8 mouse cellular contexts compared by ENCODE assay signal in the genomic region with DNA sequence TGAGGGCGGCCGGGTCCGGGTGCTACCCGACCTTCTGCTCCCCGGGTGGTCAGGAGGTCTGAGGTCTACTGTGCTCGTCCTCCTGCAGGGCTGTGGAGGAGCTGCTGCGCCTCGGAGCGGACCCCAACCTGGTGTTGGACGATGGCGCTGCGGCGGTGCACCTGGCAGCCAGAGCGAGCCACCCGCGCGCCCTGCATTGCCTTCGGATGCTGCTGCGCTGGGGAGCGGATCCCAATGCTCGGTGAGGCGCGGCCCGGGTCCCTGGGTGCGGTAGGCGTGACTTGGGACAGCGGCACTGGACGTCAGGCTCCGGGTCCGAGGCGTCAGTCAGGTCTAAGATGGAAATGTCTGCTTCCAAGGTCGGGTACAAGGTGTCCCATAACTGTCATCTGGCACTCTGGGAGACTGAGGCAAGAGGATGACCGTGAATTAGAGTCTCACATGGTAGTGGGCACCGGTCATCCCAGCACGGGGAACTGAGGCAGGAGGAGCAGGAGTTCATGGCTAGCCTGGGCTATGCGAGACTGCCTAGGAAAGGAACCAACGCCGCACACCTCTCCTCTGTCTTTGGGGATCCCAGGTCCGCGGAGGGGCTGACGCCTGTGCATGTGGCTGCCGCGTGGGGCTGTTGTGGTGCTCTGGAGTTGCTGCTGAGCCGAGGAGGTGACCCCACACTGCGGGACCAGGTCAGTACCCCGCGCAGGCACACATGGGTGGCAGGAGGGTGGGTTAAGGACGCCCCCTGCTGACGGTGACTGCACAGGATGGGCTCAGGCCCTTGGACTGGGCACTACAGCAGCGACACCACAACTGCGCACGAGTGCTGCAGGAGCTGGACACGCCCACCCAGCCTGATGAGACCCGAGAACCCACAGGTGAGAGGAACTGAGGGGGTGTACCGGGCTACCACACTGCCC. TPM values are rescaled to one million over a fixed set of nuclear protein-coding genes. Genes with fewer than 3 reads are reported as not detected.
DNase-seq lines count a peak whose midpoint lies in the region; ATAC-seq and TF ChIP-seq lines count a peak whose summit lies in the region.

No protein-coding gene starts in this region.

- peaks cover 4% of the 10 kb centered on the region for H3K4me1 ChIP-seq in bone marrow, adult 2 months (ENCODE audit: control insufficient read depth, insufficient read depth, low read length)
- H3K4me1 ChIP-seq in hindbrain, embryonic 12.5 days: peaks cover 16% of the 10 kb centered on the region
- H3K4me1 ChIP-seq in limb, embryonic 14.5 days (ENCODE audit: control insufficient read depth, insufficient read depth, low read length): peaks cover 7% of the 10 kb centered on the region
- H3K4me1 ChIP-seq in midbrain, embryonic 13.5 days (replicated peaks): peaks cover 26% of the 10 kb centered on the region
- peaks cover 23% of the 10 kb centered on the region for H3K4me1 ChIP-seq in stomach, embryonic 15.5 days

- peak overlapping the region; percentile 89 for H3K4me3 ChIP-seq in bone marrow, adult 2 months (replicated peaks; ENCODE audit: control insufficient read depth, low read depth, low read length)
- peak overlapping the region; percentile 49 for H3K4me3 ChIP-seq in hindbrain, embryonic 12.5 days
- peak overlapping the region; percentile 62 for H3K4me3 ChIP-seq in limb, embryonic 14.5 days (replicated peaks; ENCODE audit: low read length)
- H3K4me3 ChIP-seq in midbrain, embryonic 13.5 days (replicated peaks): peak overlapping the region; percentile 53
- H3K4me3 ChIP-seq in stomach, embryonic 15.5 days (replicated peaks): peak overlapping the region; percentile 78

- ATAC-seq in cerebellum, adult (ENCODE audit: insufficient number of reproducible peaks, low FRiP score, low TSS enrichment): no peak; the same call in 1 of the 2 replicates
- ATAC-seq in erythroid progenitor cell, adult 5-6 weeks (replicated peaks; ENCODE audit: low FRiP score, poor library complexity, severe bottlenecking): peak; percentile 71
- ATAC-seq in hindbrain, embryonic 12.5 days (ENCODE audit: low FRiP score): peak; percentile 74
- peak; percentile 31; the same call in 1 of the 2 replicates for ATAC-seq in limb, embryonic 14.5 days (ENCODE audit: low FRiP score, low read depth)
- ATAC-seq in midbrain, embryonic 13.5 days: peak; percentile 75
- ATAC-seq in stomach, embryonic 15.5 days (ENCODE audit: insufficient read depth, low FRiP score, low read depth): peak; percentile 80

- under 1% methylated on average over 55 of the region's 55 CpGs for WGBS in bone marrow, adult 2 months
- under 1% methylated on average over 55 of the region's 55 CpGs for WGBS in hindbrain, embryonic 12.5 days
- WGBS in limb, embryonic 14.5 days: under 1% methylated on average over 49 of the region's 55 CpGs
- under 1% methylated on average over 55 of the region's 55 CpGs for WGBS in midbrain, embryonic 13.5 days
- under 1% methylated on average over 55 of the region's 55 CpGs for WGBS in stomach, embryonic 15.5 days

- H3K27ac ChIP-seq in bone marrow, adult 2 months (ENCODE audit: control insufficient read depth, insufficient read depth, low read depth, low read length, poor library complexity): peak overlapping the region; percentile 74
- H3K27ac ChIP-seq in hindbrain, embryonic 12.5 days: no peak overlapping the region
- H3K27ac ChIP-seq in limb, embryonic 14.5 days (replicated peaks; ENCODE audit: low read depth, low read length): no peak overlapping the region
- no peak overlapping the region for H3K27ac ChIP-seq in midbrain, embryonic 13.5 days
- peak overlapping the region; percentile 61 for H3K27ac ChIP-seq in stomach, embryonic 15.5 days

- peak; percentile 59 for DNase-seq in cerebellum, adult 11-12 months
- peak; percentile 41 for DNase-seq in limb, embryonic 14.5 days (ENCODE audit: low spot score)

- H3K9ac ChIP-seq in hindbrain, embryonic 12.5 days: peak overlapping the region; percentile 50
- peak overlapping the region; percentile 61 for H3K9ac ChIP-seq in limb, embryonic 14.5 days (ENCODE audit: low read depth, low read length, severe bottlenecking)
- peak overlapping the region; percentile 60 for H3K9ac ChIP-seq in midbrain, embryonic 13.5 days (replicated peaks)
- H3K9ac ChIP-seq in stomach, embryonic 15.5 days: peak overlapping the region; percentile 82

- no peaks in the 10 kb centered on the region for H3K27me3 ChIP-seq in hindbrain, embryonic 12.5 days
- H3K27me3 ChIP-seq in limb, embryonic 14.5 days (ENCODE audit: control insufficient read depth, insufficient read depth, low read length): no peaks in the 10 kb centered on the region
- no peaks in the 10 kb centered on the region for H3K27me3 ChIP-seq in midbrain, embryonic 13.5 days
- H3K27me3 ChIP-seq in stomach, embryonic 15.5 days (replicated peaks): no peaks in the 10 kb centered on the region

- peak; percentile 61; the same call in 1 of the 2 replicates for TF ChIP-seq POLR2A in bone marrow, adult 2 months (IDR thresholded peaks at IDR 0.05; ENCODE audit: borderline replicate concordance, control insufficient read depth, low read depth, low read length)
- no peak for TF ChIP-seq POLR2A in limb, embryonic 14.5 days (IDR thresholded peaks at IDR 0.05; ENCODE audit: borderline replicate concordance, extremely low read depth, insufficient read depth, insufficient read length)

- peak overlapping the region; percentile 82 for H3K4me2 ChIP-seq in hindbrain, embryonic 12.5 days (replicated peaks)
- H3K4me2 ChIP-seq in limb, embryonic 14.5 days (replicated peaks; ENCODE audit: low read depth, low read length, severe bottlenecking): peak overlapping the region; percentile 95
- peak overlapping the region; percentile 94 for H3K4me2 ChIP-seq in midbrain, embryonic 13.5 days (replicated peaks)
- peak overlapping the region; percentile 98 for H3K4me2 ChIP-seq in stomach, embryonic 15.5 days

- H3K36me3 ChIP-seq in hindbrain, embryonic 12.5 days: peaks cover 17% of the 10 kb centered on the region; the same call in 1 of the 2 replicates
- peaks cover 28% of the 10 kb centered on the region for H3K36me3 ChIP-seq in limb, embryonic 14.5 days (ENCODE audit: control insufficient read depth, insufficient read depth, low read length)
- peaks cover 22% of the 10 kb centered on the region; the same call in 1 of the 2 replicates for H3K36me3 ChIP-seq in midbrain, embryonic 13.5 days
- H3K36me3 ChIP-seq in stomach, embryonic 15.5 days: peaks cover 20% of the 10 kb centered on the region

- peak; percentile 86 for TF ChIP-seq CTCF in bone marrow, adult 2 months (IDR thresholded peaks at IDR 0.05; ENCODE audit: control insufficient read depth, insufficient read depth, low read length)

- H3K9me3 ChIP-seq in hindbrain, embryonic 12.5 days (replicated peaks): no peaks in the 10 kb centered on the region
- H3K9me3 ChIP-seq in limb, embryonic 14.5 days (ENCODE audit: control insufficient read depth, low read length): no peaks in the 10 kb centered on the region
- no peaks in the 10 kb centered on the region for H3K9me3 ChIP-seq in midbrain, embryonic 13.5 days
- H3K9me3 ChIP-seq in stomach, embryonic 15.5 days: no peaks in the 10 kb centered on the region

RNA-seq across cellular contexts. Expression of gene Ankle1, which starts 0.5 kb away (rescaled TPM):
- 54.2 and 97.5 TPM in 2 replicates for polyA plus RNA-seq in bone marrow, adult 2 months (2011; ENCODE audit: insufficient read depth, insufficient read length, low replicate concordance, missing spikeins)
- total RNA-seq in erythroid progenitor cell, adult 5-6 weeks (2015; ENCODE audit: low replicate concordance): 208 and 222 TPM in 2 replicates
- total RNA-seq in erythroid progenitor cell, adult 5-6 weeks (2017; ENCODE audit: low replicate concordance): 343 and 473 TPM in 2 replicates
- 22.0 and 26.4 TPM in 2 replicates for polyA plus RNA-seq in hindbrain, embryonic 12.5 days (2016; fragmentation: Nextera tagmentation; extraction: Ambion mirVana)
- polyA plus RNA-seq in limb, embryonic 14.5 days (2012; rRNA removed): 60.7 and 70.5 TPM in 2 replicates
- polyA plus RNA-seq in limb, embryonic 14.5 days (2014; fragmentation: Nextera tagmentation; extraction: Ambion mirVana): 17.0 and 21.8 TPM in 2 replicates
- polyA plus RNA-seq in midbrain, embryonic 13.5 days (2015; fragmentation: Nextera tagmentation; extraction: Ambion mirVana): 14.9 and 16.1 TPM in 2 replicates
- 42.3 and 46.2 TPM in 2 replicates for polyA plus RNA-seq in stomach, embryonic 15.5 days (2015; fragmentation: Nextera tagmentation; extraction: Ambion mirVana)

RNA-seq across cellular contexts. Expression of gene Babam1, which starts 9.7 kb away (rescaled TPM):
- polyA plus RNA-seq in bone marrow, adult 2 months (2011; ENCODE audit: insufficient read depth, insufficient read length, low replicate concordance, missing spikeins): 45.8 and 70.5 TPM in 2 replicates
- 35.0 and 51.6 TPM in 2 replicates for total RNA-seq in erythroid progenitor cell, adult 5-6 weeks (2015; ENCODE audit: low replicate concordance)
- total RNA-seq in erythroid progenitor cell, adult 5-6 weeks (2017; ENCODE audit: low replicate concordance): 22.3 and 44.8 TPM in 2 replicates
- 91.1 and 104 TPM in 2 replicates for polyA plus RNA-seq in hindbrain, embryonic 12.5 days (2016; fragmentation: Nextera tagmentation; extraction: Ambion mirVana)
- polyA plus RNA-seq in limb, embryonic 14.5 days (2012; rRNA removed): 117 and 122 TPM in 2 replicates
- polyA plus RNA-seq in limb, embryonic 14.5 days (2014; fragmentation: Nextera tagmentation; extraction: Ambion mirVana): 87.7 and 88.6 TPM in 2 replicates
- 83.7 and 96.9 TPM in 2 replicates for polyA plus RNA-seq in midbrain, embryonic 13.5 days (2015; fragmentation: Nextera tagmentation; extraction: Ambion mirVana)
- polyA plus RNA-seq in stomach, embryonic 15.5 days (2015; fragmentation: Nextera tagmentation; extraction: Ambion mirVana): 92.2 and 98.2 TPM in 2 replicates

RNA-seq across cellular contexts. Expression of gene Ushbp1, which starts 10.8 kb away (rescaled TPM):
- 7.2 and 15.9 TPM in 2 replicates for polyA plus RNA-seq in bone marrow, adult 2 months (2011; ENCODE audit: insufficient read depth, insufficient read length, low replicate concordance, missing spikeins)
- total RNA-seq in erythroid progenitor cell, adult 5-6 weeks (2015; ENCODE audit: low replicate concordance): not detected in 2 replicates
- total RNA-seq in erythroid progenitor cell, adult 5-6 weeks (2017; ENCODE audit: low replicate concordance): 0.64 TPM in 1 of 2 replicates, not detected in the other
- polyA plus RNA-seq in hindbrain, embryonic 12.5 days (2016; fragmentation: Nextera tagmentation; extraction: Ambion mirVana): 5.7 and 6.8 TPM in 2 replicates
- 15.7 and 16.7 TPM in 2 replicates for polyA plus RNA-seq in limb, embryonic 14.5 days (2012; rRNA removed)
- 7.6 and 9.1 TPM in 2 replicates for polyA plus RNA-seq in limb, embryonic 14.5 days (2014; fragmentation: Nextera tagmentation; extraction: Ambion mirVana)
- polyA plus RNA-seq in midbrain, embryonic 13.5 days (2015; fragmentation: Nextera tagmentation; extraction: Ambion mirVana): 4.8 and 5.4 TPM in 2 replicates
- polyA plus RNA-seq in stomach, embryonic 15.5 days (2015; fragmentation: Nextera tagmentation; extraction: Ambion mirVana): 10.8 and 10.9 TPM in 2 replicates

RNA-seq across cellular contexts. Expression of gene Nr2f6, which starts 24.6 kb away (rescaled TPM):
- 9.5 and 17.5 TPM in 2 replicates for polyA plus RNA-seq in bone marrow, adult 2 months (2011; ENCODE audit: insufficient read depth, insufficient read length, low replicate concordance, missing spikeins)
- total RNA-seq in erythroid progenitor cell, adult 5-6 weeks (2015; ENCODE audit: low replicate concordance): not detected in 2 replicates
- total RNA-seq in erythroid progenitor cell, adult 5-6 weeks (2017; ENCODE audit: low replicate concordance): 1.4 and 6.7 TPM in 2 replicates
- polyA plus RNA-seq in hindbrain, embryonic 12.5 days (2016; fragmentation: Nextera tagmentation; extraction: Ambion mirVana): 61.2 and 65.2 TPM in 2 replicates
- polyA plus RNA-seq in limb, embryonic 14.5 days (2012; rRNA removed): 80.8 and 113 TPM in 2 replicates
- polyA plus RNA-seq in limb, embryonic 14.5 days (2014; fragmentation: Nextera tagmentation; extraction: Ambion mirVana): 63.1 and 66.9 TPM in 2 replicates
- 17.0 and 21.7 TPM in 2 replicates for polyA plus RNA-seq in midbrain, embryonic 13.5 days (2015; fragmentation: Nextera tagmentation; extraction: Ambion mirVana)
- polyA plus RNA-seq in stomach, embryonic 15.5 days (2015; fragmentation: Nextera tagmentation; extraction: Ambion mirVana): 80.9 and 81.8 TPM in 2 replicates

RNA-seq across cellular contexts. Expression of gene Ocel1, which starts 35.3 kb away (rescaled TPM):
- 7.9 and 10.1 TPM in 2 replicates for polyA plus RNA-seq in bone marrow, adult 2 months (2011; ENCODE audit: insufficient read depth, insufficient read length, low replicate concordance, missing spikeins)
- 1.7 and 13.7 TPM in 2 replicates for total RNA-seq in erythroid progenitor cell, adult 5-6 weeks (2015; ENCODE audit: low replicate concordance)
- 10.4 and 10.7 TPM in 2 replicates for total RNA-seq in erythroid progenitor cell, adult 5-6 weeks (2017; ENCODE audit: low replicate concordance)
- 5.8 and 6.7 TPM in 2 replicates for polyA plus RNA-seq in hindbrain, embryonic 12.5 days (2016; fragmentation: Nextera tagmentation; extraction: Ambion mirVana)
- 4.2 and 4.6 TPM in 2 replicates for polyA plus RNA-seq in limb, embryonic 14.5 days (2012; rRNA removed)
- polyA plus RNA-seq in limb, embryonic 14.5 days (2014; fragmentation: Nextera tagmentation; extraction: Ambion mirVana): 3.8 and 4.3 TPM in 2 replicates
- 4.9 and 5.3 TPM in 2 replicates for polyA plus RNA-seq in midbrain, embryonic 13.5 days (2015; fragmentation: Nextera tagmentation; extraction: Ambion mirVana)
- 8.0 TPM in 2 replicates for polyA plus RNA-seq in stomach, embryonic 15.5 days (2015; fragmentation: Nextera tagmentation; extraction: Ambion mirVana)

Comparison
In these comparisons a context has a peak if more than half of its experiments do, and no peak if none do; other contexts are left out.
1. H3K27ac ChIP-seq: peak in bone marrow, adult 2 months (single experiment) and stomach, embryonic 15.5 days (single experiment); none in hindbrain, embryonic 12.5 days (single experiment), limb, embryonic 14.5 days (single experiment) and midbrain, embryonic 13.5 days (single experiment).
2. Peak in every context shown above with its lines, with median percentiles within 50 percentile points of each other: H3K4me3 ChIP-seq, H3K4me2 ChIP-seq and H3K9ac ChIP-seq.